Mouse (Mus musculus): ENCODE results near the gene Bves. TPM values are rescaled to one million over a fixed set of nuclear protein-coding genes. Genes with fewer than 3 reads are reported as not detected.
A peak's percentile ranks its signal among the peaks of the same experiment; 100 is the strongest.

Bves gene
- polyA plus RNA-seq, 1 experiment, result 2.6 TPM

- peak; percentile 43 for DNase-seq (ENCODE audit: low read depth)
- TF ChIP-seq CTCF (IDR thresholded peaks at IDR 0.05; ENCODE audit: borderline replicate concordance, extremely low read depth, insufficient read depth, insufficient read length) (no peak), POLR2A (IDR thresholded peaks at IDR 0.05; ENCODE audit: borderline replicate concordance, extremely low read depth, insufficient read depth, insufficient read length, poor library complexity, severe bottlenecking) (no peak)
Observed at GRCm38 (mm10) chr10:45363396-45363795, 27.8 kb downstream of the Bves start.

GRCm38 (mm10) chr10:45366987-45367705 lies 31.6 kb downstream of the Bves start:
- peak; percentile 31 for DNase-seq (ENCODE audit: low read depth)
- TF ChIP-seq POLR2A (IDR thresholded peaks at IDR 0.05; ENCODE audit: borderline replicate concordance, extremely low read depth, insufficient read depth, insufficient read length, poor library complexity, severe bottlenecking), result no peak
- peak; percentile 19; the same call in 1 of the 2 replicates for TF ChIP-seq CTCF (IDR thresholded peaks at IDR 0.05; ENCODE audit: borderline replicate concordance, extremely low read depth, insufficient read depth, insufficient read length)

DNA sequence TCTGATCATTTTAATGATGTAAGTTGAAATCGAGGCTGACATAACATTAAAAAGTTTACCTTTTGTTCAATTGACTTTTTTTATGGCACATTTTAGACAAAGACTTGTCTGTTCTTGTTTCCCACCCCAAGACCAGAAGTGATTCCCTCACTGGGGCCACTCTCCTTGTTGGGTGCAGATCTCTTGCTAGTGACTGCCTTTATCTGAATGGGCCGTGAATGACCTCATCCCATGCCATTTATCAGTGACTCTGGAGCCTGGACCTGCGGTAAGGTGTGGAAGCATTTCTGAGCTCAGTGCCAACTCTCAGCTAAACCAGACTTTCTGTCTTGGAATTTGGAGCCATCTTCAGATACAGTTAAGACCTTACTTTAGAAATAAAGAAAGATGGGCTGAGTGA lies 34.1 kb downstream of the Bves start:
- TF ChIP-seq POLR2A (IDR thresholded peaks at IDR 0.05; ENCODE audit: borderline replicate concordance, extremely low read depth, insufficient read depth, insufficient read length, poor library complexity, severe bottlenecking) (no peak), CTCF (IDR thresholded peaks at IDR 0.05; ENCODE audit: borderline replicate concordance, extremely low read depth, insufficient read depth, insufficient read length) (no peak)
- DNase-seq (ENCODE audit: low read depth), result no peak

GRCm38 (mm10) chr10:45370545-45370944 lies 35.0 kb downstream of the Bves start:
- TF ChIP-seq POLR2A (IDR thresholded peaks at IDR 0.05; ENCODE audit: borderline replicate concordance, extremely low read depth, insufficient read depth, insufficient read length, poor library complexity, severe bottlenecking), result no peak
- TF ChIP-seq CTCF (IDR thresholded peaks at IDR 0.05; ENCODE audit: borderline replicate concordance, extremely low read depth, insufficient read depth, insufficient read length), result no peak
- DNase-seq (ENCODE audit: low read depth), result no peak

DNA sequence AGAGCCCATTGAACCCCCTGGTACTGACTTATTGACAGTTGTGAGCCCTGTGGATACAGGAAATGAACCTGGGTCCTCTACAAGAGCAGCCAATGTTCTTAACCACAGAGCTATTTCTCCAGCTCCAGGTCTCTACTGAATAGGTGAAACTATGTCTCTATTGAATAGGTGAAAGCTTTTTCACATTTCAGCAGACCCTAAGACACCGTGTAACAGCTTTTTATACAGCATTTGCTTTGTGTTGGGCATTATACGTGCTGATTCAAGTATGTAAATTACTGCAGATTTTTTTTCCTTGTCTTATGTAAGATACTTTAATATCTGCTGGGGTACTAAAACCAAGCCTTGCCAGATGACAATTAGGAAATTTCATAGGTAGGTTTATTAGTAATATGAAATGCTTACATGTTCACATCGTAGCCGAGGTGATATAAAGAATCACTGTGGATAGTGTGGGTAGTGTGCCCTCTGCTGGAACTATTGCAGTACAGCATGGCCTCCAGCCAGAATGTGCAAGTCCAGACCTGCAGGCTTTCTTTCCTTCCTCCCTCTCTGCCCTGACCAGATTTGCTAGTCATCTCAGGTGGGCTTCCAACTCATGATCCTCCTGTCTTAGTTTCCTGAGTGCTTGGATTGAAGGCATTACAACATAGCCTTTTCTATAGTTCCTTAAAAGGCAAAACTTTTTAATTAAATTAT lies 37.6 kb downstream of the Bves start:
- DNase-seq (ENCODE audit: low read depth), result peak; percentile 91
- TF ChIP-seq CTCF (IDR thresholded peaks at IDR 0.05; ENCODE audit: borderline replicate concordance, extremely low read depth, insufficient read depth, insufficient read length), result peak; percentile 88
- TF ChIP-seq POLR2A (IDR thresholded peaks at IDR 0.05; ENCODE audit: borderline replicate concordance, extremely low read depth, insufficient read depth, insufficient read length, poor library complexity, severe bottlenecking), result no peak

DNA sequence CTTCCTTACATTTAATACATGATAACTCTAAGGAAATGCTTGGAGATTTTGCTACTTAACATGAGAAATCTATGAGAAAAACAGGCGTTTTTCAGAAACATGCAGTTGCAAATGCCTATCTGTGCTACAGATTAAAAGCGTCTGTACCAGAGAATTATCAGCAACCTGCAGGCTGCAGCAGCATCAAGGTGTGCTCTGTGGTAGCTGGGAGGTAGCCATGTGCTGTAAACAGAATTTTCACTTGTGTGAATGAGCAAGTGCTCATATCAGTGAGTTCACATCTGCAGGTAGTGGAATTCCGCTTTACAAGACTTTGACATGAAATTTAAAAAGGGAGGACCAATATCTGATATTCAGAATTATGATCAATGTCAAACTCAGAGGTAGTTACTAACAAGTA lies 42.7 kb downstream of the Bves start:
- no peak for DNase-seq (ENCODE audit: low read depth)
- TF ChIP-seq POLR2A (IDR thresholded peaks at IDR 0.05; ENCODE audit: borderline replicate concordance, extremely low read depth, insufficient read depth, insufficient read length, poor library complexity, severe bottlenecking) (no peak), CTCF (IDR thresholded peaks at IDR 0.05; ENCODE audit: borderline replicate concordance, extremely low read depth, insufficient read depth, insufficient read length) (no peak)

DNA sequence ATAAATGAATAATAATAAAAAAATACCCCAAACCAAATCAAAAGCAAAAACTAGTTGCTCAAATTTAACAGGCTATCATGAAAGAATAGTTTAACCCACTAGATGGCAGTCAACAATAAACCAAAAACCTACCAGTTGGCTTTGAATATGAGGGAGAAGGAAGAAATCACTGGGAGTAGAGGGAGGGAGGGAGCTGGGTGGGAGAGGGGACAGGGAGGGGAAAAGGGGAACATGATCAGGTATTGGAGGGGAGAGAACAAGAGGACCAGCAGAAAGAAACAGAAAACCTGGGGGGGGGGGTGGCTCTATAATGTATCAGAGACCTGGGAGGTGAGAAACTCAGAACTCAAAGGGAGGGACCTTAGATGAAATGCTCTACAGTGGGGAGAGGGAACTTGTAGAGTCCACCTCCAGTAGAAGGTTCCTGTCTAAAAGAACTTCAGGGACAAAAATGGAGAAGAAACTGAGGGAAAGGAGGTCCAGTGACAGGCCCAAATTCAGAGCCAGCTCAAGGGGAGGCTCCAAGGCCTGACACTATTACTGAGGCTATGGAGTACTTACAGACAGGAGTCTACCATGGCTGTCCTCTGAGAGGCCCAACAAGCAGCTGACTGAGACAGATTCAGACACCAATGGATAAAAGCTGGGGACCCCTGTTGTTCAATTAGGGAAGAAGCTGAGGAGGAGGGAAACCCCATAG lies 46.5 kb downstream of the Bves start:
- TF ChIP-seq CTCF (IDR thresholded peaks at IDR 0.05; ENCODE audit: borderline replicate concordance, extremely low read depth, insufficient read depth, insufficient read length) (no peak), POLR2A (IDR thresholded peaks at IDR 0.05; ENCODE audit: borderline replicate concordance, extremely low read depth, insufficient read depth, insufficient read length, poor library complexity, severe bottlenecking) (no peak)

DNA sequence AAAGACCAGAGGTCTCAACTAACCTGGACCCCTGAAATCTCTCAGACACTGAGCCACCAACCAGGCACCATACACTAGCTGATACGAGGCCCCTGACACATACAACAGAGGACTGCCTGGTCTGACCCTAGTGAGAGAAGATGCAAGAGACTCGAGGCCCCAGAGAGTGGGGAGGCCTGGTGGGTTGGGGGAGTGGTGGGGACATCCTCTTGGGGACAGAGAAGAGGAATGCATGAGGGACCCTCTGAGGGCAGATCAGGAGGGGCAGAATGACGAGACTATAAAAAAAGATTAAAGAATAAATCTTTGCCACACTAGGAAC lies 47.0 kb downstream of the Bves start:
- no peak for TF ChIP-seq POLR2A (IDR thresholded peaks at IDR 0.05; ENCODE audit: borderline replicate concordance, extremely low read depth, insufficient read depth, insufficient read length, poor library complexity, severe bottlenecking)
- TF ChIP-seq CTCF (IDR thresholded peaks at IDR 0.05; ENCODE audit: borderline replicate concordance, extremely low read depth, insufficient read depth, insufficient read length), result no peak
- DNase-seq (ENCODE audit: low read depth), result no peak

More for the DNA sequence above, 46.5 kb downstream of the Bves start:
- DNase-seq (ENCODE audit: low read depth), result peak; percentile 61

- DNase-seq (ENCODE audit: low read depth), result no peak
- TF ChIP-seq CTCF (IDR thresholded peaks at IDR 0.05; ENCODE audit: borderline replicate concordance, extremely low read depth, insufficient read depth, insufficient read length) (no peak), POLR2A (IDR thresholded peaks at IDR 0.05; ENCODE audit: borderline replicate concordance, extremely low read depth, insufficient read depth, insufficient read length, poor library complexity, severe bottlenecking) (no peak)
Observed at GRCm38 (mm10) chr10:45398211-45398610, 62.6 kb downstream of the Bves start.

DNA sequence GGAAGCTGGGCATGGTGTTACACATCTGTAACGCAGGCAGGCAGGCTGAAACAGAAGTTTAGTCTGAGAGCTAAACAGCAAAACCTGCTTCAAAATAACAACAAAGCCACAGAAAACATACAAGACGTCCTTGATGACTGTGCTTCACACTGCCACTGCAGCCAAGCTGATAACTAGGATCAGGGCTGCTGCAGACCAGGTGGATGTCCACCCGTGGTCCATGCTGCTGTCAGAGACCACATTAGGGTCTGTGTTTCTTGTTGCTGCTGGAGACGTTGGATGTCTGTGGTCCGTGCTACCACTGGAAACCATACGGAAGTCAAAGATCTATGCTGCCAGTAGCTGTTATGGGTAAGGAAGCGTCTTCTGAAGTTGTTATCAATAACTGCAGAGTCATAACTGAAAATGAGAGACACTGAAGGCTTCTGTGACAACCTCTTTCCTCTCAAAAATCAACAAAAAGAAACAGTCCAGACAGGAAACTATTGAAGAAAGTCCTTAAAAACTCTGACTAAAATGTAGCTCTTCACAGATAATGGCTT lies 64.2 kb downstream of the Bves start:
- TF ChIP-seq CTCF (IDR thresholded peaks at IDR 0.05; ENCODE audit: borderline replicate concordance, extremely low read depth, insufficient read depth, insufficient read length) (no peak), POLR2A (IDR thresholded peaks at IDR 0.05; ENCODE audit: borderline replicate concordance, extremely low read depth, insufficient read depth, insufficient read length, poor library complexity, severe bottlenecking) (no peak)
- DNase-seq (ENCODE audit: low read depth), result no peak

All from brain, embryonic 14.5 days (tissue).